Mouse (Mus musculus): ENCODE measurements at regions not wholly inside any gene's neighbourhood (a gene's known extent, or its start where the extent isn't known, plus 50 kb on each side); places are given as distances from the start of the nearest gene placed in this dataset.

GRCm38 (mm10) chr15:27305035-27305434 lies 161.4 kb upstream of the Ank start:
- Histone ChIP-seq H3K27ac (ENCODE audit: insufficient read depth, low read depth) (no peak overlapping the region), H3K36me3 (replicated peaks in 1 of 2; ENCODE audit: control insufficient read depth in 1 of 2, insufficient read depth in 1 of 2, low read length in 1 of 2) (no peaks in the 10 kb centered on the region), H3K4me2 (ENCODE audit: insufficient read depth, low read depth, poor library complexity, severe bottlenecking) (no peak overlapping the region), H3K27me3 (replicated peaks) (no peaks in the 10 kb centered on the region), H3K79me2 (replicated peaks; ENCODE audit: control insufficient read depth, extremely low read depth, insufficient read depth, poor library complexity, severe bottlenecking) (no peaks in the 10 kb centered on the region), H3K4me3 (replicated peaks in 1 of 3; ENCODE audit: low read depth in 2 of 3, low read length in 2 of 3, poor library complexity in 1 of 3) (no peak overlapping the region), H3K9me3 (replicated peaks; ENCODE audit: low read length) (no peaks in the 10 kb centered on the region), H3K9ac (ENCODE audit: insufficient read depth, low read depth) (no peak overlapping the region), H3K4me1 (ENCODE audit: control insufficient read depth in 1 of 2, insufficient read depth in 2 of 2) (peaks cover 0 to 7% of the 10 kb centered on the region in 2 experiments; a peak in 2 of 4 replicates)
- dilution Hi-C loops (cut with MboI; ENCODE audit: extremely low pct_ligation_motif_present, extremely low pct_unique_long_range_greater_than_20kb, low sequenced_read_pairs) (no loop called here), in situ Hi-C loops (cut with MboI; ENCODE audit: low pct_ligation_motif_present, low pct_unique_long_range_greater_than_20kb, low sequenced_read_pairs) (no loop called here)
- no peak for DNase-seq (ENCODE audit: extremely low read depth)
- TF ChIP-seq ETS1 (conservative IDR thresholded peaks at IDR 0.05; ENCODE audit: low read depth, low read length): no peak
- no peak for TF ChIP-seq ZC3H11A (IDR thresholded peaks at IDR 0.05; ENCODE audit: low read depth, low read length)
- TF ChIP-seq POLR2AphosphoS2 (IDR thresholded peaks at IDR 0.05; ENCODE audit: low read depth, low read length): no peak
- TF ChIP-seq KAT2A (IDR thresholded peaks at IDR 0.05; ENCODE audit: insufficient replicate concordance, low read length): no peak
- TF ChIP-seq SIN3A (IDR thresholded peaks at IDR 0.05; ENCODE audit: low read length): no peak
- no peak for TF ChIP-seq IRF4 (IDR thresholded peaks at IDR 0.05; ENCODE audit: low read depth, low read length)

- dilution Hi-C loops (cut with MboI; ENCODE audit: extremely low pct_ligation_motif_present, extremely low pct_unique_long_range_greater_than_20kb, low sequenced_read_pairs): no loop called here
- Histone ChIP-seq H3K4me1 (ENCODE audit: control insufficient read depth in 1 of 2, insufficient read depth in 2 of 2) (peaks cover 0 to 7% of the 10 kb centered on the region in 2 experiments; a peak in 2 of 4 replicates), H3K27me3 (replicated peaks) (no peaks in the 10 kb centered on the region), H3K4me2 (ENCODE audit: insufficient read depth, low read depth, poor library complexity, severe bottlenecking) (no peak overlapping the region), H3K36me3 (replicated peaks in 1 of 2; ENCODE audit: control insufficient read depth in 1 of 2, insufficient read depth in 1 of 2, low read length in 1 of 2) (no peaks in the 10 kb centered on the region), H3K4me3 (replicated peaks in 1 of 3; ENCODE audit: low read depth in 2 of 3, low read length in 2 of 3, poor library complexity in 1 of 3) (no peak overlapping the region), H3K27ac (ENCODE audit: insufficient read depth, low read depth) (no peak overlapping the region), H3K79me2 (replicated peaks; ENCODE audit: control insufficient read depth, extremely low read depth, insufficient read depth, poor library complexity, severe bottlenecking) (no peaks in the 10 kb centered on the region), H3K9me3 (replicated peaks; ENCODE audit: low read length) (no peaks in the 10 kb centered on the region), H3K9ac (ENCODE audit: insufficient read depth, low read depth) (no peak overlapping the region)
- in situ Hi-C loops (cut with MboI; ENCODE audit: low pct_ligation_motif_present, low pct_unique_long_range_greater_than_20kb, low sequenced_read_pairs): no loop called here
- DNase-seq (ENCODE audit: extremely low read depth): no peak
- no peak for TF ChIP-seq CTCF (conservative IDR thresholded peaks at IDR 0.05 in 1 of 2, IDR thresholded peaks at IDR 0.05 in 1 of 2; ENCODE audit: low read depth in 2 of 2, low read length in 2 of 2)
- TF ChIP-seq SIN3A (IDR thresholded peaks at IDR 0.05; ENCODE audit: low read length): no peak
- TF ChIP-seq USF1 (IDR thresholded peaks at IDR 0.05; ENCODE audit: low read depth, low read length): no peak
- no peak for TF ChIP-seq BHLHE40 (IDR thresholded peaks at IDR 0.05; ENCODE audit: low read depth, low read length)
- TF ChIP-seq EP300 (IDR thresholded peaks at IDR 0.05; ENCODE audit: low read length): no peak
- no peak for TF ChIP-seq MEF2A (IDR thresholded peaks at IDR 0.05; ENCODE audit: borderline replicate concordance, low read depth, low read length)
- no peak for TF ChIP-seq ZMIZ1 (IDR thresholded peaks at IDR 0.05; ENCODE audit: low read depth, low read length)
- no peak for TF ChIP-seq CHD1 (IDR thresholded peaks at IDR 0.05; ENCODE audit: low read depth, low read length)
- TF ChIP-seq ZC3H11A (IDR thresholded peaks at IDR 0.05; ENCODE audit: low read depth, low read length): no peak
- TF ChIP-seq ETS1 (conservative IDR thresholded peaks at IDR 0.05; ENCODE audit: low read depth, low read length): no peak
- no peak for TF ChIP-seq MAFK (IDR thresholded peaks at IDR 0.05; ENCODE audit: insufficient replicate concordance, low read length)
- TF ChIP-seq NELFE (IDR thresholded peaks at IDR 0.05; ENCODE audit: low read depth, low read length): no peak
Observed at GRCm38 (mm10) chr15:27308639-27309038, 157.8 kb upstream of the Ank start.

Data from CH12.LX (cell line).